Mouse (Mus musculus) hindbrain, embryonic 10.5 days (tissue): Measurements from ENCODE around the gene Usp49. TPM values are rescaled to one million over a fixed set of nuclear protein-coding genes. Genes with fewer than 3 reads are reported as not detected.
"Not testable (repeated sequence)": the region's sequence is repeated elsewhere in the genome, so short reads cannot be mapped to it uniquely, and the experiment has no call there.

Experiments
- DNase-seq: peaks from one replicate; pipeline ENCODE4 v3.0.0-alpha.2; 2017; ENCODE audit warnings: low spot score
- H3K27ac ChIP-seq: fragments of 300-500 bp; sonication (generic); 2 replicates; pipeline ENCODE4 v1.5.1; 2016; ENCODE audit warnings: mild to moderate bottlenecking, moderate library complexity
- H3K27me3 ChIP-seq: fragments of 300-500 bp; sonication (generic); 2 replicates; pipeline ENCODE4 v1.6.1; 2016; ENCODE audit warnings: mild to moderate bottlenecking; ENCODE audit not compliant: poor library complexity, insufficient read depth, severe bottlenecking
- H3K36me3 ChIP-seq: fragments of 300-500 bp; sonication (generic); 2 replicates; pipeline ENCODE4 v1.6.1; 2016; ENCODE audit warnings: mild to moderate bottlenecking, moderate library complexity
- H3K4me1 ChIP-seq: fragments of 300-500 bp; sonication (generic); replicated peaks from 2 replicates; pipeline ENCODE4 v1.6.1; 2016; ENCODE audit warnings: mild to moderate bottlenecking
- H3K4me3 ChIP-seq: fragments of 300-500 bp; sonication (generic); 2 replicates; pipeline ENCODE4 v1.5.1; 2016; ENCODE audit warnings: mild to moderate bottlenecking, moderate library complexity
- H3K9me3 ChIP-seq: fragments of 300-500 bp; sonication (generic); 2 replicates; pipeline ENCODE4 v1.6.1; 2016; ENCODE audit warnings: mild to moderate bottlenecking, moderate library complexity
- WGBS: fragments of 180-500 bp; shearing (Covaris S2); methylation state at CpG from one replicate; pipeline ENCODE4 v1.1.7; 2016; 5-methylcytosine and 5-hydroxymethylcytosine counted together
- polyA plus RNA-seq: library from polyadenylated mRNA; unstranded; fragments of >200 nt; fragmentation: Nextera tagmentation; extraction: Ambion mirVana; gene quantifications from 2 replicates; pipeline ENCODE4 v1.2.1, GENCODE M21; 2016

The Usp49 gene
- polyA plus RNA-seq, 1 experiment from 2014 or later = 8.4 TPM

DNA sequence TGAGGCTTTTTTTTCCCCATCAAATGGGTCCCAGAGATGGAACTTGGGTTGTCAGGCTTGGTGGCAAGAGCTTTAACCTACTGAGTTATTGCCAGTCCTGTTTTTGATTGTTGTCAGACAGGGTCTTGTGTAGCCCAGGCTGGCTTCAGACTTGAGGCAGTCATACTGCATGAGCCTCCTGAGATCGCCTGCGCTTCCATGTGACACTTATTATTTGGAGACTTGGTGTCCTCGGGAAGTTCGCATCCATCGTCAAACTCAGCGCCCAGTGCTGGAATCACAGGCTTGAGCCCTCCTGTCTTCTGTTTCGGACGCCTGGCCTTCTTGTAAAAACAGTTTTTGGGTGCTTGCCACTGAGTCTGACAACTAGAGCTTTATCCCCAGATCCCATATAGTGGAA lies 14.4 kb upstream of the Usp49 start:
- no peaks in the 10 kb centered on the region for H3K9me3 ChIP-seq
- H3K36me3 ChIP-seq = peaks cover 77% of the 10 kb centered on the region
- H3K4me3 ChIP-seq = no peak overlapping the region
- DNase-seq = no peak
- 93% methylated on average over 8 of the region's 8 CpGs for WGBS
- H3K4me1 ChIP-seq = peaks cover 13% of the 10 kb centered on the region
- no peak overlapping the region for H3K27ac ChIP-seq
- no peaks in the 10 kb centered on the region for H3K27me3 ChIP-seq

DNA sequence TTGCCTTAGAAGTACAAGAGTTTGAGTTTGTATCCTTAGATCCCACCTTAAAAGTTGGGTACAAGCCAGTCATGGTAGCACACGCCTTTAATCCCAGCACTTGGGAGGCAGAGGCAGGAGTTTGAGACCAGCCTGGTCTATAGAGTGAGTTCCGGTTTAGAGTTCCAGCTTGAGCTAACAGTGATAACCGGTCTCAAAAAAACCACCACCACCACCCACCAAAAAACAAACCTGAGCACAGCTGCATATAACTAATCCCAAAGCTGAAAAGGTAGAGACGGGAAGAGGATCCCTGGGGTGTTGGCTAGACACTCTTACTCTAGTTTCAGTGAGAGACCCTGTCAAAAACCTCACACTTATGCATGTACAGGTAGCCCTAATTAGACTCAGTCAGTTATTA lies 13.8 kb upstream of the Usp49 start:
- DNase-seq = no peak
- Histone ChIP-seq H3K27ac (no peak overlapping the region), H3K4me1 (peaks cover 13% of the 10 kb centered on the region), H3K9me3 (no peaks in the 10 kb centered on the region), H3K4me3 (no peak overlapping the region), H3K27me3 (no peaks in the 10 kb centered on the region), H3K36me3 (peaks cover 83% of the 10 kb centered on the region)
- 90% methylated on average over 4 of the region's 4 CpGs for WGBS

DNA sequence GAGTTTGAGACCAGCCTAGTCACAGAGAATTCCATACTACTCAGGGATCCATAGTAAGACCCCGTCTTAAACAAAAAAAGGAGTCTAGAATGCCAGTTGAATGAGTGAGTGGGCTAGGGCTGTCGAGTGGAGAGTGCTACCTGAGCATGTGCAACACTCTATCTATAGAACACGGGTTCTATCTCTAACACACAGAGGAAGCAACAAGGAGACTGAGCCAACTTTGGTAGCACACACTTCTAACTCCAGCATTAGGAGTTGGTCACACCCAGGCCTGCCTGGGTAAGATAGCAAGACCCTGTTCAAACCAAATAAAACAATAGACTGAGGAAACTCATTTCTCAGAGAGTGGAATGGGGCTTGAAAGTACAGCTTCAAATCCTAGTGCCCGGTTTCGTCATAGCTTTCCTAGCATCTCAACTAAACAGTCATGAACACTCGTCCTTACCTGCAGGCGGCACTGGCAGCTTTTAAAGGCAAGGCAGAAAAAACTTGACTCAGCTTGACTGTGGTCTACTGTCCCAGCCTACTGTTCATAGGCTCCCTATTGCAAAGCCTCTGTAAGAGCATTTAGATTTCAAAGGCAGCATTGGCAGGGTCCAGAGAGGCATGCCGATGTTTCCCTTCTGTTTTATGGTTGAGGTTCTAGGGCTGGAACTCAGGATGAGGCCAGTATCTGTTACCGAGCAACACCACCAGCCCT lies 12.7 kb upstream of the Usp49 start:
- no peak overlapping the region for H3K27ac ChIP-seq
- no peak for DNase-seq
- H3K9me3 ChIP-seq = no peaks in the 10 kb centered on the region
- H3K4me1 ChIP-seq = peaks cover 4% of the 10 kb centered on the region
- H3K4me3 ChIP-seq = no peak overlapping the region
- no peaks in the 10 kb centered on the region for H3K27me3 ChIP-seq
- peaks cover 93% of the 10 kb centered on the region for H3K36me3 ChIP-seq
- WGBS = 91% methylated on average over 9 of the region's 9 CpGs

DNA sequence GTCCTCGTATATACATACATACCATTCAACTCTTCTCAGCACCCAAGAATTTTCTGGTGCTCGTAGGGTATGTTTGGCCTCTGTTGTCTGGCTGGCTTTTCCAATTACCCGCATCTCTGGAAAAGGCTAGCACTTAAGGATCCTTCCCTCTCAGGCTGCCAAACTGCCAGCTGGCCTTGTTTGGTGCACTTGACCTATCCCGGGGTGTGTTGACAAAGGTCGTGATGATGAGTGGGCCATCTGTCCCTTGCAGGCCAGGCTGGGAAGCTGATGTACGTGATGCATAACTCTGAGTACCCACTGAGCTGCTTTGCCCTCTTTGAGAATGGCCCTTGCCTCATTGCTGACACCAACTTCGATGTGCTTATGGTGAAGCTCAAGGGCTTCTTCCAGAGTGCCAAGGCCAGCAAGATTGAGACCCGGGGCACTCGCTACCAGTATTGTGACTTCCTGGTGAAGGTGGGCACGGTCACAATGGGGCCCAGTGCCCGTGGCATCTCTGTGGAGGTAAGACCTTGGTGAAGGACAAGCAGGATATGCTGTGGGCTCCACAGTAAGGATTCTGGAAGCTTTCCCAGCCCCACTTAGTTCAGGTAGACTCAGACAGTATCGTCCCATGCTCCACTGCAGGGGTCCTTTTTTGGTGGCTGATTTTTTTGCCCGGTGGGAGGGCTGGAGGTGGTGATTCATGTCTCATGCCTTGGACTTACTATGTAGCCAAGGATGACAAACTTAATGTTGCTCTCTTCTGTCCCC lies 11.8 kb upstream of the Usp49 start:
- DNase-seq = no peak
- 89% methylated on average over 13 of the region's 13 CpGs for WGBS
- H3K4me1 ChIP-seq = no peaks in the 10 kb centered on the region
- H3K9me3 ChIP-seq = no peaks in the 10 kb centered on the region
- peaks cover 93% of the 10 kb centered on the region for H3K36me3 ChIP-seq
- H3K4me3 ChIP-seq = no peak overlapping the region
- no peak overlapping the region for H3K27ac ChIP-seq
- H3K27me3 ChIP-seq = no peaks in the 10 kb centered on the region

DNA sequence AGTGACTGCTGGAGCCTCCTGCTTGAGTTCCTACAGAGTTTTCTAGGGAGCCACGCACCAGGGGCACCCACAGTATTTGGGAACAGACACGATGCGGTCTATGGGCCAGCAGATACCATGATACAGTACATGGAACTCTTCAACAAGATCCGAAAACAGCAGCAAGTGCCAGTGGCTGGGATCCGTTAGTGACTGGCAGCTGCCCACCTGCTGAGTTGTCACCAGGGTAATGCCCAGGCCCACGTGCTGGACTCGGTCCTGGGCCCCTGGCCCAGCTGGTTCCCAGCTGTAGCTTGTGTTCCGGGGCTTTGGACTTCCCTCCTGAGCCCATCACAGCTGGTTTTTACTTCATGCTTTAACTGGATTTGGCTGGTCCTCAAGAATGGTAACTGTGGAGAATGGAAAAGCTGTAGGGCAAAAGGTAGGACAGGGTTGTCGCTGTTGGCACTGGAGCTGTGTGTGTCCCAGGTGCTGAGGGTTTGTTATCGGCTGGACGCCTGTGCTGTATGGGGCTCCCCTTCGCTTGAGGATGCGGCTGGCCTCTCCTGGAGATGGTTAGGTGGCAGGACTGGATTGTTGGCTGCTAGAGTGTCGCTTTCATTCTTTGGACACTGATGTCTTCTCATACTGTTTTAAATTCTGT lies 7.5 kb upstream of the Usp49 start:
- H3K36me3 ChIP-seq = peaks cover 86% of the 10 kb centered on the region
- DNase-seq = no peak
- H3K4me3 ChIP-seq = no peak overlapping the region
- H3K4me1 ChIP-seq = no peaks in the 10 kb centered on the region
- H3K9me3 ChIP-seq = no peaks in the 10 kb centered on the region; the same call in 1 of the 2 replicates
- no peaks in the 10 kb centered on the region for H3K27me3 ChIP-seq
- 95% methylated on average over 14 of the region's 14 CpGs for WGBS
- H3K27ac ChIP-seq = no peak overlapping the region

DNA sequence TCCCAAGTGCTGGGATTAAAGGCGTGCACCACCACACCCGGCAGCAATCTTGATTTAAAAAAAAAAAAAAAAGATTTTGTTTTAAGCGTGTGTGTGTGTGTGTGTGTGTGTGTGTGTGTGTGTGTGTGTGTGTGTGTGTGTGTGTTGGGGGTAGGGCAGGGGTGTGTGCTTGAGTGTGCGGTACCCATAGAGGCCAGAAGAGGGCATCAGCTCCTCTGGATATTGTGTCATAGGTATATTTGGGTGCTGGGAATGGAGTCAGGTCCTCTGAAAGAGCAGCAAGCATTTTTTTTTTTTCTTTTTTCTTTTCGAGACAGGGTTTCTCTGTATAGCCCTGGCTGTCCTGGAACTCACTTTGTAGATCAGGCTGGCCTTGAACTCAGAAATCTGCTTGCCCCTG lies 5.9 kb upstream of the Usp49 start:
- H3K27ac ChIP-seq, H3K9me3 ChIP-seq, H3K27me3 ChIP-seq, H3K4me3 ChIP-seq, H3K4me1 ChIP-seq, DNase-seq: not testable (repeated sequence)
- H3K36me3 ChIP-seq = peaks cover 75% of the 10 kb centered on the region
- whole genome bisulfite sequencing = 94% methylated on average over 4 of the region's 5 CpGs

DNA sequence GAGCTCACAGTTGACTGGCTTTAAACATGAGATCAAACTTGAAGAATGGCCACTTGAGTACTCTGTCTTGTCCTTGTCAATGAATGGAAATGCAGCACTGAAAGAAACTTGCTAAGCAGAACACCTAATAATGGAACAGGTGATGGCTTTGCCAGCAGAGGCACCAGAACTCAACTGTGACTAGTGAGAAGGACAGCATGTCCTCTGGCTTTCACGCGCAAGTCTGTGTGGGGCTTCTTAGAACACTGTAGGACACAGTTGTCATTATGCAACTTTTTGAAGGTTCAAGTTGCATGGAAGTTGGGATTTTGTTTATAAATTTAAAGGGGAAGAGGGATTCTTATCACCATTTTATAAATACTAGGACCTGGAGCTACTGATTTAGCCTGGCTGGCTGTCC lies 5.4 kb upstream of the Usp49 start:
- Histone ChIP-seq H3K36me3 (peaks cover 70% of the 10 kb centered on the region), H3K9me3 (no peaks in the 10 kb centered on the region; the same call in 1 of the 2 replicates), H3K4me1 (peaks cover 9% of the 10 kb centered on the region), H3K4me3 (no peak overlapping the region), H3K27ac (no peak overlapping the region), H3K27me3 (no peaks in the 10 kb centered on the region)
- DNase-seq = no peak
- WGBS = 96% methylated on average over 2 of the region's 2 CpGs

DNA sequence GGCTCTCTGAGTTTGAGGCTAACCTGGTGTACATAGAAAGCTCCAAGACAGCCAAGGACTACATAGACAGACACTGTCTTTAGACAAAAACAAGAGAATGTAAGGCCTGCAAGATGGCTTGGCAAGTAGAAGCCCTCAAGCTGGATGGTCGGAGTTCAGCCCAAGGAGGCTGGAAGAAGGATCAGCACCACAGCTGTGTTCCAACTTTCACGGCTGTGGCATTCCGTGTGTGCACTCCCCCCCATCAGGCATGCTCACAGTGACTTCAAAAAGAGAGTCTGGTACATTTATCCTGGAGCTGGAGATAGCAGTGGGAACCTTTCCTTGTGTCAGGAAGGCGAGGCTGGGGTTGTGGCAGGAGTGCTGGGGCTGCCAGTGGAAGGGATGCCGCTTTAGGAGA lies 4.5 kb upstream of the Usp49 start:
- Histone ChIP-seq H3K4me1 (peaks cover 19% of the 10 kb centered on the region), H3K27me3 (no peaks in the 10 kb centered on the region), H3K4me3 (no peak overlapping the region), H3K27ac (no peak overlapping the region), H3K36me3 (peaks cover 60% of the 10 kb centered on the region), H3K9me3 (no peaks in the 10 kb centered on the region; the same call in 1 of the 2 replicates)
- no peak for DNase-seq
- WGBS = 94% methylated on average over 5 of the region's 5 CpGs

DNA sequence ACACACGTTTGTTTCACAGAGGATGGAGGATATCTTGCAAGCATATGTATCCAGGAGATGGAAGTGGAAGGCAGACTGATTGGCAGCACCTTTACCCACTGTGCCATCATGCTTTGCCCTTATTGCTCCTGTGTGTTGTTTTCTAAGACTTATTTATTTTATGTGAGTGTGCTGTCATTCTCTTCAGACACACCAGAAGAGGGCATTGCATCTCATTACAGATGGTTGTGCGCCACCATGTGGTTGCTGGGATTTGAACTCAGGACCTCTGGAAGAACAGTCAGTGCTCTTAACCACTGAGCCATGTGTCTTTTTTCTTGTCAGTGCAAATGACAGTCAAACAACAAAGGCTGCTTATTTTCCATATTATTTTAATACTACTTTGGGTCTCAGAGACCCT lies 2.7 kb upstream of the Usp49 start:
- DNase-seq = no peak

DNA sequence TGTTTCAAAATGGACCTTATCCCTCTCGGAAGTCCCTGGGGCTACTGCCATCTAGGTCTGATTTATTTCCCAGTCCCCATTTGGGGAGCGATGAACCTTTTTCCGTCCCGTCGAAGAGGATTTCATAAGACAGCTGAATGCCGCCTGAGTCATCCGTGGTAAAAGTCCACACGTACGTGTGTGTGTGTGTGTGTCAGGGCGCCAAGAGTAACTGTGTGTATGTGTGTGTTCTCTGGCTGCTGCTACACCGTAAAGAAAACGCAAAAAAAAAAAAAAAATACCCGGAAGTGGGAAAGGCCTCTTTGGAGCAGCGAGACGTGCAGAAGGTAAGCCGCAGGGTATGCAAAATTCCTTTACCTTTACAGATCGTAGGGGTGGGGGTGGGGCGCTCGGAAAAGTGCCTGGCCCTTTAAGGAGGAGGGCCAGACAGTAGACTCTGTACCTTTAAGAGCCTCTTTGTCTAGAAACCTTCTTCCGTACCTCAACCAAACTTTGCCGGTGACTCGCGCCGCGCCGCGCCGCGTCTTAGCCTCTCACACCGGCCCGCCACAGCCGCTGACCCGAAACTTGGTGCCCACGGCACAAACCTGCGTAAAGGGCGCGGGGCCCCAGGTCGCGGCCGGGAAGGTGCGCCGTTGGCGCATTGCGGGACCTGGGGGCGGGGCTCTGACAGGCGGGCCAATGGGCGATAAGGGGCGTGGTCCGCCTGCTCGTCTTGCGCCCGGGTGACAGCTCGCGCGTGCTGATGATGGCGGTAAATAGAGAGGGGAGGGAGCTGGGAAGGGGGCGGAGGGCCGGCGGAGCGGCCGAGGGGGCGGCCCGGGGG lies 1.4 kb upstream of the Usp49 start:
- H3K27me3 ChIP-seq = no peaks in the 10 kb centered on the region
- WGBS = under 1% methylated on average over 63 of the region's 63 CpGs
- peak overlapping the region; percentile 80 for H3K4me3 ChIP-seq
- H3K27ac ChIP-seq = peak overlapping the region; percentile 95
- DNase-seq = peak; percentile 96
- H3K9me3 ChIP-seq = no peaks in the 10 kb centered on the region
- H3K4me1 ChIP-seq = peaks cover 40% of the 10 kb centered on the region
- H3K36me3 ChIP-seq = peaks cover 32% of the 10 kb centered on the region

More for the DNA sequence above, 2.7 kb upstream of the Usp49 start:
- WGBS = 84% methylated on average over 2 of the region's 2 CpGs
- Histone ChIP-seq H3K4me3 (no peak overlapping the region), H3K9me3 (no peaks in the 10 kb centered on the region; the same call in 1 of the 2 replicates), H3K4me1 (peaks cover 36% of the 10 kb centered on the region), H3K27me3 (no peaks in the 10 kb centered on the region), H3K36me3 (peaks cover 45% of the 10 kb centered on the region), H3K27ac (no peak overlapping the region)

DNA sequence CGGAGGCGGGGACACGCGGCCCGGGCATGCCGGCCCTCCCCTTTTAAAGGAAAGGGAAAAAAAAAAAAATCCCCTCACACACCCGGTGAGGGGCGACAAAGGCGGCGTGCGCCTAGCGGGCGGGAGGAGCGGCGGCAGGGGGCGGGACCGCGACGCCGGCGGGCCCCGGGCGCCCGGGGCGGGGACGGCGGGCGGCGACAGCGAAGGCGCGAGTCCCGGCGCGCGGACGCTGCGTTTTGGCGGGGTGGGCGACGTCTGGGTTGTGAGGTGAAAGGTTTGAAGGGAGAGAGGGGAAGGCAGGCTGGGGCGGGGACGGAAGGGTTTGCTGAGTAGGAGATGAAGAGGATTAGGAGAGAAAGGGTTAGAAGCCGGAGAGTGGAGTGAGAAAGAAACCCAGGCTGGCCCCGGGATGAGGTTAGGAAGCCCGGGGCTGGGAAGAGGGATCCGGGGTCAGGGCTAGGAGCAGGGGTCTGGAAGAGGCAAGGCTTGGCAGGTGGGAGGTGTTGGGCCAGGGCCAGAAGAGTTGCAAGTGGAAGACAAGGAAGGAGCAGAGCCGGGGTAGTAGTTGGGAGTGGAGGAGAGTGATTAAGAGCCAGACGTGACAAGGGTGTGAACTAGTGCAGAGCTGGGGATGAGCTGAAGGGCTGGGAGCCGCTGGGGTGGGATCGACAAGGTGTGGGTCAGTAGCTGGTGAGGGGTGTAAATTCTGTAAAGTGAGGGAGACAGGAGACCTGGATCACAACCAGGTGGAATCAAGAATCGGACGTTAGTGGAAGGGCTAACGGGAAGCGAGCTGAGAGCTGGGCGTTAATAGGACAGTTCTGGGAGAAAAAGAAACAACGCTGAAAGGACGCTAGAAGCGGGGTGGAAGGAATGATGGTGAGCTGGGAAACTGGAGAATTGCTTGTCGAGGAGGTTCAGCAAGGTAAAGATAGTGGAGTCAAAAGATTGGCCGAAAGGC lies 493 bp upstream of the Usp49 start:
- Histone ChIP-seq H3K9me3 (no peaks in the 10 kb centered on the region), H3K36me3 (peaks cover 23% of the 10 kb centered on the region), H3K4me1 (peaks cover 42% of the 10 kb centered on the region), H3K27ac (peak overlapping the region; percentile 95), H3K27me3 (no peaks in the 10 kb centered on the region), H3K4me3 (peak overlapping the region; percentile 80)
- DNase-seq = no peak
- under 1% methylated on average over 61 of the region's 61 CpGs for WGBS
